In genomic region chr1:151777616-151778015, GRCm38 (mm10) we compare ENCODE assay signal across 23 mouse cellular contexts. TPM values are rescaled to one million over a fixed set of nuclear protein-coding genes. Genes with fewer than 3 reads are reported as not detected.
DNase-seq lines count a peak whose midpoint lies in the region; ATAC-seq and TF ChIP-seq lines count a peak whose summit lies in the region.
"Had no signal": no experiment of that assay in that cellular context is flagged by ENCODE, and none has a peak within 500 bp of the region (broad histone marks: within the 10 kb centered on the region; RNA-seq: fewer than 3 reads in every experiment).

No protein-coding gene starts in this region.

- no peak overlapping the region for H3K9ac ChIP-seq in forebrain, embryonic 15.5 days (replicated peaks)
- H3K9ac ChIP-seq: heart, embryonic 12.5 days; liver, embryonic 15.5 days; lung, embryonic 15.5 days; midbrain, embryonic 13.5 days had no signal

- no peaks in the 10 kb centered on the region for H3K9me3 ChIP-seq in forebrain, embryonic 15.5 days
- H3K9me3 ChIP-seq: heart, embryonic 12.5 days; liver, embryonic 15.5 days; lung, embryonic 15.5 days; megakaryocyte, embryonic 14.5 days; midbrain, embryonic 13.5 days had no signal

- no peak overlapping the region for H3K4me3 ChIP-seq in gastrocnemius, adult 2 months
- no peak overlapping the region for H3K4me3 ChIP-seq in forebrain, embryonic 15.5 days
- H3K4me3 ChIP-seq: heart, embryonic 12.5 days; left cerebral cortex, adult 2 months; liver, embryonic 15.5 days; lung, embryonic 15.5 days; megakaryocyte, embryonic 14.5 days; midbrain, embryonic 13.5 days had no signal

- H3K27ac ChIP-seq in gastrocnemius, adult 2 months, result no peak overlapping the region
- no peak overlapping the region for H3K27ac ChIP-seq in forebrain, embryonic 15.5 days (replicated peaks)
- H3K27ac ChIP-seq: left cerebral cortex, adult 2 months; liver, embryonic 15.5 days; lung, embryonic 15.5 days; midbrain, embryonic 13.5 days; stomach, postnatal 0 days had no signal

- peaks cover 33% of the 10 kb centered on the region for H3K36me3 ChIP-seq in forebrain, embryonic 15.5 days

- DNase-seq in frontal cortex, adult 2 months (ENCODE audit: extremely low spot score in 1 of 2, low spot score in 1 of 2), result peak; percentile 70 to 78
- no peak for DNase-seq in frontal cortex, postnatal 14 days (ENCODE audit: low spot score in 2 of 2)
- peak; percentile 25 for DNase-seq in left cerebral cortex, adult 11 months (ENCODE audit: low spot score)
- no peak for DNase-seq in left cerebral cortex, postnatal 10 days (ENCODE audit: extremely low spot score in 1 of 2, low spot score in 2 of 2)
- peak; percentile 85 for DNase-seq in brain, adult 2 months (ENCODE audit: low read depth, low spot score)
- peak; percentile 22 to 92 for DNase-seq in left cerebral cortex, postnatal 25 days (ENCODE audit: low spot score in 2 of 2)
- DNase-seq in gastrocnemius, adult 2 months, result no peak
- DNase-seq: adrenal gland, postnatal 14 days; cerebellum, adult 8-10 months; gastrocnemius, postnatal 10 days; heart, postnatal 10 days; kidney, adult 18-20 months; kidney, postnatal 4 days; lung, postnatal 36 days had no signal

- WGBS in forebrain, embryonic 15.5 days, result 92% methylated on average over 2 of the region's 2 CpGs

- H3K4me1 ChIP-seq in forebrain, embryonic 15.5 days, result no peaks in the 10 kb centered on the region
- H3K4me1 ChIP-seq: heart, embryonic 12.5 days; lung, embryonic 15.5 days; midbrain, embryonic 13.5 days had no signal

- H3K4me2 ChIP-seq in forebrain, embryonic 15.5 days (replicated peaks), result no peak overlapping the region
- H3K4me2 ChIP-seq: heart, embryonic 12.5 days; liver, embryonic 15.5 days; lung, embryonic 15.5 days; midbrain, embryonic 13.5 days had no signal

- no peaks in the 10 kb centered on the region for H3K27me3 ChIP-seq in forebrain, embryonic 15.5 days
- H3K27me3 ChIP-seq: heart, embryonic 12.5 days; liver, embryonic 15.5 days; lung, embryonic 15.5 days; megakaryocyte, embryonic 14.5 days; midbrain, embryonic 13.5 days had no signal

- intact Hi-C loops in left cerebral cortex, postnatal 10 days (cut with DNase I), result no loop called here
- intact Hi-C loops in left cerebral cortex, postnatal 25 days (cut with DNase I), result no loop called here
- intact Hi-C loops in gastrocnemius, adult 2 months (cut with DNase I), result no loop called here

- TF ChIP-seq CTCF in gastrocnemius, adult 2 months (IDR thresholded peaks at IDR 0.05), result no peak

- ATAC-seq in forebrain, embryonic 15.5 days (replicated peaks), result no peak
- ATAC-seq: forebrain, embryonic 14.5 days; midbrain, embryonic 13.5 days had no signal

RNA-seq across cellular contexts. Expression of gene Edem3, which starts 22.4 kb away (rescaled TPM):
- 17.7 and 20.2 TPM in 2 replicates for polyA plus RNA-seq in frontal cortex, adult 2 months (2012; rRNA removed)
- 10 to 100 TPM; 41.7 to 43.1 TPM for total RNA-seq in left cerebral cortex, postnatal 10 days (2021)
- 10 to 100 TPM; 38.5 to 39.7 TPM for total RNA-seq in left cerebral cortex, postnatal 25 days (2021)
- total RNA-seq in gastrocnemius, adult 2 months (2021), result 10 to 100 TPM; 21.1 to 23.6 TPM
- polyA plus RNA-seq in forebrain, embryonic 15.5 days (2015; fragmentation: Nextera tagmentation; extraction: Ambion mirVana), result 17.4 and 19.2 TPM in 2 replicates

Comparison
In these comparisons a context has a peak if more than half of its experiments do, and no peak if none do; other contexts are left out.
1. DNase-seq: peak in frontal cortex, adult 2 months (2 of 2), left cerebral cortex, adult 11 months (single experiment), brain, adult 2 months (single experiment) and left cerebral cortex, postnatal 25 days (2 of 2); none in frontal cortex, postnatal 14 days (0 of 2), left cerebral cortex, postnatal 10 days (0 of 2) and gastrocnemius, adult 2 months (single experiment).